Mouse (Mus musculus) adipocyte (in vitro differentiated cells): ENCODE data around the gene Olfr508.
"Not testable (repeated sequence)": the region's sequence is repeated elsewhere in the genome, so short reads cannot be mapped to it uniquely, and the experiment has no call there.

ENCODE experiments used
- DNase-seq: peaks from one replicate; pipeline ENCODE4 v3.0.0-alpha.2; 2016; ENCODE audit warnings: low spot score

Olfr508 gene

DNA sequence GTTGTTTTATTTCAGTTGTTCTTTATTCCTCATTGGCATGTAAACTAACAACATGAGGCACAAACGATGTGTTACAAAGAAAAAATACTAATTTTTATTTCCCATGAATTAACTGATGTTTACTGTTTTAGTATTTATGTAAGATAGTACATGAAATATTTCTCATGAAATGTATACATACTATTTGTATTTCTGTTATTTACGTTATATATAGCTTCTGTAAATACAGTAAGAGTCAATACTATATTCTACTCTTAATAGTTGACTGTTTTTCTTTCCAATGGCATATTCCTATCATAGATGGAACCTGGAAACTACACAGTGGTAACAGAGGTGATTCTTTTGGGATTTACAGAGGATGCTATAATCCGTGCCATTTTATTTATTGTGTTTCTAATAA, at the start of gene Olfr508:
TSS of gene Olfr508 (plus strand) at position 301 of the 400 bp plus-strand sequence.
- DNase-seq, result no peak

DNA sequence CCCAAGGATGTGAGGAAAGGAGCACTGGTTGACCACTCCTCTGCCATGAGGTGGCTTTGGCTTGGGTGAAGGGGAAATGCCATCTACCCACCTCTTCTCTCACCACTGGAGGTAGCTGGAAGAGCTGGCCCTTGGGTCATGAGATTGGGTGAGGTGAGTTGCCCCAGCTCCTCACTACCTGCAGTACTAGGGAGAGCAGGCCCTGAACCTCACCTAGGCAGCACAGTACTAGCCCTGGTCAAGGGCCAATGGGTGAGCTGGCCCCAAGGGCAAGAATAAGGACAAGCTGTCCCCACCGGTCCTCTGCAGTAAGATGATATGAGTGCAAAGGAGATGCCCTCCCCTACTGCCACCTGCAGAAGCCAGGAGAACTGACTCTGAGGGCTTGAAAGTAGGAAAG, 40.0 kb upstream of the Olfr508 start:
- DNase-seq, result no peak

DNA sequence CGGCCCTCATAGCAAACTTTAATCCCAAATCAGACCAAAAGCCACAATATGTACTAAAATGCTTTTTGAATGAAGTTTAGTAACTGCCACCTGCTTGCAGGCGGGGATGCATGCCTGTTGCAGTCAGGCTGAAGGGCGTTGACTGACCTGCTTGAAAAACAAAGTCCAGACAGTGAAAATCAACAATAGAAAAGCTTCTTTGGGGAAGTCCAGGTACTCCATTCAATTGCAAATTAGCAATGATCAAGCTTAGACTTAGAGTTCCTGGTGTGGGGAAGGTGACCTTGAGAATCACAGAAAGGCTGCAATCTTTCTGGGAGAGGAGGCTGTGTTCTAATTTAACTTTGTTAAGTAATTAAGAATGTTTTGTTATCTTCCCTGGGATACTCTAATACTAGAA, 27.9 kb upstream of the Olfr508 start:
- DNase-seq, result not testable (repeated sequence)

DNA sequence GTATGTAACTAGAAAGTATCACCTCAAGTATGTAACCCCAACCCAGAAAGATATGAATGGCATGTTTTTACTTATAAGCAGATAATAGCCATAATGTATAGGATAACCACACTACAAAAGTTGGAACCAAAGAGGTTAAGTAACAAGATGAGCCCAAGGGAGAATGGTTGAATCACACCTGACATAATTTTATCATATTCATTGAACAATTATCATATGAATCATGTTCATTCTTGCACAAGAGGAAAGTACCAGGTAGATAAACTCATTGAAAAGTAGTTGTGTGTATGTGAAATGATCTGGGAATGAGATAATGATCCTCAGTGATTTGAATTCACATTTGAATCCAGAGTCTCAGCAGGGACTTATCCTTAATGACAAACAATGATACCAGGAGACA, 19.3 kb upstream of the Olfr508 start, which contains the start of gene Olfr506:
TSS of gene Olfr506 (plus strand) at position 301 of the 400 bp plus-strand sequence.
- no peak for DNase-seq

DNA sequence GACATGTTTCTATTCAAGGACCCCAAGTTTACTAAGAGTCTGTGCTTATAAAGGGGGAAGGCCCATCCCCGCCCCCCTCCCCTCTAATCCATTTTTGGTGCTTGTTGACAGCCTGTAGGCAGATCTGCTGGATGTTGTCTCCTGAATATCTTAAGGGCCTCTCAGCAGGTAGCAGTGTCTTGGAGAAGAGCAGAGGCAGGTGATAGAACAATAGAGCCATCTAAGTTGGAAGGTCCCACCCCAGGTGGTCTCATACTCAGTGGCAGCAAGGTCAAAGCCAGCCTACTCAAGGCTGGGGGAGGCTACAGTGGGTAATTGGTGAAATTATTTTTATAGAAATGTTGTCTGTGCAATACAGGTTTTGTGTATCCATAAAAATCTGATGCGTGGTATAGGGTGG, 15.7 kb upstream of the Olfr508 start:
- no peak for DNase-seq

DNA sequence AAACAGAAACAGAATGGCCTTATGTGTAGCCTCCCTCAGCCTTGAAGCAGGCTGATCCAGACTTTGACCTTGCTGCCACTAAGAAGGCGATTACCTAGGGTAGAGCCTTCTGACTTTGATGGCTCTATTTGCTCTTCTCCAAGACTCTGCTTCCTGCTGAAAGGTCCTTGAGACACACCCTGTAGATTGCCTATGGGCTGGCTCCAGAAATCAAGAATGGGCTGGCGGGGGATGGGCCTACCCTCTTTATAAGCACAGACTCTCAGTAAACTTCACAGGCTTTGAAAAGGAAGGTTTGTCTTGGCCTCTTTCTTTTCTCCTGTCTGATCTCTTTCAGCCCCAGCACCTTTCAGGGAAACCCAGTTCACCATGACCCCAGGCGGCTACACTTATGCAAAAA, 13.0 kb upstream of the Olfr508 start:
- not testable (repeated sequence) for DNase-seq

DNA sequence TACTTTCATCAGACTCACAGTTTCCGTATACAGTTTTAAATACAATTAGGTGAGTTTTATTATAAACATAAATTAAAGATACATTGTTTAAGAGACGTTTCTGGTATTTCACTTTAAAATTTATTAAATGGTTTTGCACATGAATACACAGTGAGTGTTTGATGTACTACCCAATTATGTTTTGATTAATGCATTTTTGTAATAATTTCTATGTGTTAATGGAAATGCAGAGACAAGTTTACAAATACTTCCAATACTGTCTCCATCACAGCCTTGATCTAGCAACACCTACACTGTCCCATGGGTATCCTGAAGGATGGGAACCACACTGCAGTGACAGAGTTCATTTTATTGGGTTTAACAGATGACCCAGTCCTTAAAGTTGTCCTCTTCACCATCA, 8.3 kb upstream of the Olfr508 start, which contains the start of gene Olfr507:
TSS of gene Olfr507 (plus strand) at position 301 of the 400 bp plus-strand sequence.
- no peak for DNase-seq

DNA sequence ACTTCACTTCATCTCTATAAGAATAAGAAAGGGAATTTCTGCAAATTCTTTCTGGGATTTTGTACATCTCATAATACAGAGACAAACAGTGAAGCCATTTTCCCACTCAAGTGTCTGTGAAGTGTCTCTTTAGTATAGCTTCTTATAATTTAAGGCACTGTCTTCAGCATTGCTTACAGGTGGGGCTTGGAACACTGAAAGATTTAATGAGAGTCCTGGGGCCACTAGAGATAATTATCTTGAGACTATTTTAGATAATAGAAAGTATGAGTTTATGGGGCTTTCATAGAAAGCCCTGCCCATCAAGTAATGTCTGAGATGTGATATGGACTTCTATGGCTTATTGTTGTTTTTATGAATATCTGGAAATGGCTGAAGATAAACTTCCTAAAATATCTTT, 22.0 kb downstream of the Olfr508 start, which contains the start of gene Olfr509:
TSS of gene Olfr509 (minus strand) at position 101 of the 400 bp plus-strand sequence.
- no peak for DNase-seq

DNA sequence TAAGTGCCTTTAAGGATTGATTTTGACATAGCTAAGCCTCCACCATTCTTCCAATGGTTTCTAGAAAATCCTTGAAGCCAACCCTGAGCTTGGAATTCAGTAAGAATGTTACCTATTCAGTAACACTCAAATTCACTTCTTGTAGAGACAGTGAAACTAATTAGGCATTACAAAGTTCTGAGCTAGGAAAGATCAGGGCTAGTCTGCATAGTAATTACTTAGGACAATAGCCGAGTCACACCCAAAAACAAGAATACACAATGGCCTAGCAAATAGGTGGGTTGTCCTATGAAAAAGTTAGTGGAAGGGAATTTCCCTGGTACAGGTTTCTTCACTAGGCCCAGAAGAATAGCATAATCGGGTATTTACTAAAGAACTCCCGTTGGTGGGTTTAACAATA, 32.6 kb downstream of the Olfr508 start:
- no peak for DNase-seq

DNA sequence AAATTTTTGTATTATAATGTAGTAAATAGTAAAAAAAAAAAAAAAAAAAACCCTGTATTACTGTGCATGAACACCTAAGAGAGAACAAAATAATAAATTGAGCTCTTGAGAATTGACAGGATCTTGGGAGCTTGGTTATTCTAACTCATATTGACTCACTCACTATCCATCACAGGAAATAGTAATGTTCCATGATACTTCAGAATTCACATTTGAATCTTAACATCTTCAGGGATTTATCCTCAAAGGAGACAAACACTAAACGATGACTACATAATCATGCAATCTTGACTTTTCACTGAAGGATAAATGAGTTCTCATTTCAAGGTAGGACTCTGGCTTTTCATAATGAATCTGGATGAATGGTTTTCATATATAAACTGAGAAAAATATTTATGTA, 36.3 kb downstream of the Olfr508 start, which contains the start of gene Olfr510:
TSS of gene Olfr510 (plus strand) at position 301 of the 400 bp plus-strand sequence.
- DNase-seq, result no peak

DNA sequence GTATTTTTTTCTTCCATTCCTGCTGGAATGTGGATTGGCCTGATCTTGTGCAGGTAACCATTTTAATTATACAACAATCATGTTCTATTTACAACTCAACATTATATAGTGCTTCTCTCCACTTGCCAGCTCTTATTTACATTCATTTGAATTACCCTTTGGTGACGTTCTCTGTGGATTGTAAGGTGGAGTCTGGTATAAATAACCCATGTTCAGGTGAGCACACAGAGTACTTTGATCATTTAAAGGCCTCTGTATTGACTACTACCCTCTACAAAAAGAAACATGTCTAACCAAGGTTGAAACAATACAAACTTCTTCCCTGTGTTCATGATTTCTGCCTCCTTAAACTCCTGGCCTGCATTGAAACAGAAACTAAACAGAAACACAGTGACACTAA, 41.3 kb downstream of the Olfr508 start:
- no peak for DNase-seq

DNA sequence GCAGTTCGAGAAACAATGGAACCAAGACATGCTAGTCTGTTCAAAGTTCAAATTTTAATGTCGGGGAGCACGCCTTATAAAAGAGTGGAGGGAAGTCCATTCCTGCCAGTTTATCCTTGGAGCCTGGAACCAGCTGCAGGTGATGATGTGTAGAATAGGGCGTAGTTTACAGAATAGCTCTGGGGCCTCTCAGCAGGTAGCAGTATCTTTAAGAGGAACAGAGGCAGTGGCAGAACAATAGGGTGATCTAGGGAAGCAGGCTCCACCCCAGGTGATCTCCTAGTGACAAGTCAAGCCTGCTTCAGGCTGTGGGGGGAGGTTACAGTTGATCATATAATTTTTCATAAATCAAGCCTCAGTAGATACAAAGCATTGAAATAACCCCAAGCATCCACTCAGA, 49.1 kb downstream of the Olfr508 start:
- no peak for DNase-seq
